Mouse (Mus musculus) lung, embryonic 16.5 days (tissue): Measurements from ENCODE around the gene Qser1. TPM values are rescaled to one million over a fixed set of nuclear protein-coding genes. Genes with fewer than 3 reads are reported as not detected.
A peak's percentile ranks its signal among the peaks of the same experiment; 100 is the strongest.

Experiments
- ATAC-seq: fragments of 200-750 bp; cut with Nextera tagmentation; 2 replicates; pipeline ENCODE4 v1.8.0; 2017; ENCODE audit warnings: low read depth, mild to moderate bottlenecking, moderate library complexity
- H3K27ac ChIP-seq: fragments of 300-500 bp; sonication (generic); 2 replicates; pipeline ENCODE4 v1.5.1; 2014; ENCODE audit warnings: mild to moderate bottlenecking, control low read depth, low read length
- H3K27me3 ChIP-seq: fragments of 300-500 bp; sonication (generic); 2 replicates; pipeline ENCODE4 v1.6.1; 2014; ENCODE audit warnings: low read depth, low read length, mixed read lengths; ENCODE audit not compliant: control insufficient read depth, insufficient read depth
- H3K36me3 ChIP-seq: fragments of 300-500 bp; sonication (generic); 2 replicates; pipeline ENCODE4 v1.6.1; 2014; ENCODE audit warnings: low read length; ENCODE audit not compliant: control insufficient read depth, insufficient read depth
- H3K4me1 ChIP-seq: fragments of 300-500 bp; sonication (generic); replicated peaks from 2 replicates; pipeline ENCODE4 v1.6.1; 2014; ENCODE audit warnings: low read length, mixed read lengths; ENCODE audit not compliant: control insufficient read depth, insufficient read depth
- H3K4me2 ChIP-seq: fragments of 300-500 bp; sonication (generic); 2 replicates; pipeline ENCODE4 v1.6.1; 2014; ENCODE audit warnings: low read depth, low read length, control low read depth
- H3K4me3 ChIP-seq: fragments of 300-500 bp; sonication (generic); 2 replicates; pipeline ENCODE4 v1.5.1; 2014; ENCODE audit warnings: mild to moderate bottlenecking, low read length, control low read depth
- H3K9ac ChIP-seq: fragments of 300-500 bp; sonication (generic); 2 replicates; pipeline ENCODE4 v1.6.1; 2014; ENCODE audit warnings: low read length, control low read depth
- H3K9me3 ChIP-seq: fragments of 300-500 bp; sonication (generic); 2 replicates; pipeline ENCODE4 v1.6.1; 2016; ENCODE audit warnings: low read length; ENCODE audit not compliant: control insufficient read depth
- WGBS: fragments of 180-500 bp; shearing (Covaris S2); extraction: QIAGEN DNeasy Blood & Tissue Kit; methylation state at CpG from one replicate; pipeline ENCODE4 v1.1.7; 2014; 5-methylcytosine and 5-hydroxymethylcytosine counted together
- polyA plus RNA-seq: library from polyadenylated mRNA; unstranded; fragments of >200 nt; fragmentation: Nextera tagmentation; extraction: Ambion mirVana; gene quantifications from 2 replicates; pipeline ENCODE4 v1.2.1, GENCODE M21; 2015

The Qser1 gene
- polyA plus RNA-seq, 1 experiment from 2014 or later = 9.3 TPM

GRCm38 (mm10) chr2:104732033-104732444, 84.5 kb downstream of the Qser1 start:
- Histone ChIP-seq H3K4me2 (no peak overlapping the region), H3K36me3 (no peaks in the 10 kb centered on the region), H3K27me3 (no peaks in the 10 kb centered on the region), H3K9ac (no peak overlapping the region), H3K9me3 (no peaks in the 10 kb centered on the region), H3K4me3 (no peak overlapping the region), H3K4me1 (peaks cover 5% of the 10 kb centered on the region; the same call in 1 of the 2 replicates), H3K27ac (no peak overlapping the region)
- 67% methylated on average over 9 of the region's 9 CpGs for WGBS
- no peak for ATAC-seq

- H3K4me2 ChIP-seq = no peak overlapping the region
- WGBS = 13% methylated on average over 1 of the region's 1 CpGs
- no peak overlapping the region for H3K4me3 ChIP-seq
- ATAC-seq = peak; percentile 78
- no peaks in the 10 kb centered on the region for H3K9me3 ChIP-seq
- H3K36me3 ChIP-seq = no peaks in the 10 kb centered on the region
- no peaks in the 10 kb centered on the region for H3K27me3 ChIP-seq
- H3K9ac ChIP-seq = no peak overlapping the region
- H3K27ac ChIP-seq = peak overlapping the region; percentile 12; the same call in 1 of the 2 replicates
- H3K4me1 ChIP-seq = peaks cover 5% of the 10 kb centered on the region; the same call in 1 of the 2 replicates
These were observed 89.2 kb downstream of the Qser1 start for GRCm38 (mm10) chr2:104727369-104727768.

- no peak overlapping the region for H3K27ac ChIP-seq
- no peaks in the 10 kb centered on the region for H3K4me1 ChIP-seq
- H3K9me3 ChIP-seq = no peaks in the 10 kb centered on the region
- H3K9ac ChIP-seq = no peak overlapping the region
- H3K4me3 ChIP-seq = no peak overlapping the region
- H3K36me3 ChIP-seq = no peaks in the 10 kb centered on the region
- H3K4me2 ChIP-seq = no peak overlapping the region
- 72% methylated on average over 3 of the region's 3 CpGs for WGBS
- H3K27me3 ChIP-seq = no peaks in the 10 kb centered on the region
- no peak for ATAC-seq
These were observed 94.5 kb downstream of the Qser1 start for GRCm38 (mm10) chr2:104722021-104722420.

- no peak overlapping the region for H3K4me3 ChIP-seq
- H3K36me3 ChIP-seq = no peaks in the 10 kb centered on the region
- no peak for ATAC-seq
- H3K9ac ChIP-seq = no peak overlapping the region
- no peak overlapping the region for H3K4me2 ChIP-seq
- 0 out of 2 replicates have a peak, but pooled peaks cover under 1% of the 10 kb centered on the region for H3K4me1 ChIP-seq
- 69% methylated on average over 4 of the region's 4 CpGs for WGBS
- H3K27ac ChIP-seq = no peak overlapping the region
- no peaks in the 10 kb centered on the region for H3K9me3 ChIP-seq
- no peaks in the 10 kb centered on the region for H3K27me3 ChIP-seq
These were observed 98.7 kb downstream of the Qser1 start for GRCm38 (mm10) chr2:104717827-104718226.

- no peaks in the 10 kb centered on the region for H3K27me3 ChIP-seq
- 76% methylated on average over 2 of the region's 2 CpGs for WGBS
- peaks cover 2% of the 10 kb centered on the region; the same call in 1 of the 2 replicates for H3K4me1 ChIP-seq
- H3K36me3 ChIP-seq = no peaks in the 10 kb centered on the region
- no peak overlapping the region for H3K27ac ChIP-seq
- H3K9ac ChIP-seq = no peak overlapping the region
- H3K9me3 ChIP-seq = no peaks in the 10 kb centered on the region
- H3K4me2 ChIP-seq = no peak overlapping the region
- no peak for ATAC-seq
- H3K4me3 ChIP-seq = no peak overlapping the region
These were observed 99.3 kb downstream of the Qser1 start for GRCm38 (mm10) chr2:104717231-104717735.

GRCm38 (mm10) chr2:104716279-104716678, 100.3 kb downstream of the Qser1 start, which contains the start of gene Pin1rt1:
Gene Pin1rt1, minus strand, starts transcription at chr2:104716379.
- no peak for ATAC-seq
- Histone ChIP-seq H3K9ac (no peak within 1 kb of the TSS), H3K4me3 (no peak within 1 kb of the TSS), H3K4me2 (no peak within 1 kb of the TSS), H3K27ac (no peak within 1 kb of the TSS), H3K36me3 (no peaks in the 10 kb centered on the region), H3K27me3 (no peaks in the 10 kb centered on the region), H3K4me1 (peaks cover 2% of the 10 kb centered on the region; the same call in 1 of the 2 replicates), H3K9me3 (no peaks in the 10 kb centered on the region)
- WGBS = 86% methylated on average over 4 of the region's 4 CpGs

GRCm38 (mm10) chr2:104714254-104714691, 102.3 kb downstream of the Qser1 start:
- no peaks in the 10 kb centered on the region for H3K9me3 ChIP-seq
- H3K27ac ChIP-seq = no peak overlapping the region
- WGBS = 44% methylated on average over 15 of the region's 15 CpGs
- no peak for ATAC-seq
- peaks cover 2% of the 10 kb centered on the region; the same call in 1 of the 2 replicates for H3K4me1 ChIP-seq
- H3K9ac ChIP-seq = no peak overlapping the region
- no peaks in the 10 kb centered on the region for H3K27me3 ChIP-seq
- no peak overlapping the region for H3K4me3 ChIP-seq
- no peaks in the 10 kb centered on the region for H3K36me3 ChIP-seq
- H3K4me2 ChIP-seq = no peak overlapping the region

GRCm38 (mm10) chr2:104712486-104712809, 104.1 kb downstream of the Qser1 start:
- H3K9ac ChIP-seq = peak overlapping the region; percentile 87
- no peaks in the 10 kb centered on the region for H3K27me3 ChIP-seq
- peak overlapping the region; percentile 50 for H3K27ac ChIP-seq
- 4% methylated on average over 7 of the region's 7 CpGs for WGBS
- H3K9me3 ChIP-seq = no peaks in the 10 kb centered on the region
- peaks cover 2% of the 10 kb centered on the region; the same call in 1 of the 2 replicates for H3K4me1 ChIP-seq
- no peak for ATAC-seq
- peak overlapping the region; percentile 81 for H3K4me3 ChIP-seq
- H3K4me2 ChIP-seq = peak overlapping the region; percentile 69
- no peaks in the 10 kb centered on the region for H3K36me3 ChIP-seq

- peak within 1 kb of the TSS; percentile 69 for H3K4me2 ChIP-seq
- no peaks in the 10 kb centered on the region for H3K27me3 ChIP-seq
- H3K36me3 ChIP-seq = no peaks in the 10 kb centered on the region
- under 1% methylated on average over 70 of the region's 99 CpGs for WGBS
- no peaks in the 10 kb centered on the region for H3K9me3 ChIP-seq
- H3K4me1 ChIP-seq = peaks cover 2% of the 10 kb centered on the region; the same call in 1 of the 2 replicates
- H3K27ac ChIP-seq = peak within 1 kb of the TSS; percentile 50
- peak; percentile 93 for ATAC-seq
- peak within 1 kb of the TSS; percentile 87 for H3K9ac ChIP-seq
- peak within 1 kb of the TSS; percentile 81 for H3K4me3 ChIP-seq
These were observed 104.7 kb downstream of the Qser1 start, which contains the start of gene Tcp11l1 for GRCm38 (mm10) chr2:104711585-104712485. Gene Tcp11l1, minus strand, starts transcription at chr2:104712169.
